Mouse (Mus musculus) megakaryocyte, embryonic 14.5 days (primary cell): ENCODE data around the gene Dnm2. TPM values are rescaled to one million over a fixed set of nuclear protein-coding genes. Genes with fewer than 3 reads are reported as not detected.

Experiments used
- H3K27me3 ChIP-seq: replicated peaks from 2 replicates; pipeline ENCODE3; 2012; ENCODE audit warnings: inconsistent platforms
- H3K36me3 ChIP-seq: replicated peaks from 2 replicates; pipeline ENCODE3; 2012; ENCODE audit warnings: low read length, inconsistent platforms, mixed read lengths
- H3K4me1 ChIP-seq: 2 replicates; pipeline ENCODE4 v1.6.1; 2012; ENCODE audit warnings: inconsistent platforms
- H3K4me3 ChIP-seq: replicated peaks from 2 replicates; pipeline ENCODE3; 2012; ENCODE audit warnings: moderate library complexity, mild to moderate bottlenecking, inconsistent platforms
- H3K9me3 ChIP-seq: 2 replicates; pipeline ENCODE4 v1.6.1; 2012; ENCODE audit warnings: inconsistent platforms
- FLI1 ChIP-seq: IDR thresholded peaks from 2 replicates; pipeline ENCODE4 v1.6.1; 2012; ENCODE audit warnings: low read length, inconsistent platforms, mixed read lengths
- GATA1 ChIP-seq: IDR thresholded peaks from 3 replicates; pipeline ENCODE4 v1.6.1; 2012; ENCODE audit warnings: mixed read lengths, low read length, inconsistent platforms, borderline replicate concordance
- polyA plus RNA-seq: library from polyadenylated mRNA; stranded (reverse); fragments of >175 nt; gene quantifications from 2 replicates; pipeline ENCODE4 v1.2.3, GENCODE M21; 2012; ENCODE audit warnings: low replicate concordance; ENCODE audit not compliant: insufficient read depth

Dnm2 gene
- polyA plus RNA-seq, 1 experiment, result 714 TPM

DNA sequence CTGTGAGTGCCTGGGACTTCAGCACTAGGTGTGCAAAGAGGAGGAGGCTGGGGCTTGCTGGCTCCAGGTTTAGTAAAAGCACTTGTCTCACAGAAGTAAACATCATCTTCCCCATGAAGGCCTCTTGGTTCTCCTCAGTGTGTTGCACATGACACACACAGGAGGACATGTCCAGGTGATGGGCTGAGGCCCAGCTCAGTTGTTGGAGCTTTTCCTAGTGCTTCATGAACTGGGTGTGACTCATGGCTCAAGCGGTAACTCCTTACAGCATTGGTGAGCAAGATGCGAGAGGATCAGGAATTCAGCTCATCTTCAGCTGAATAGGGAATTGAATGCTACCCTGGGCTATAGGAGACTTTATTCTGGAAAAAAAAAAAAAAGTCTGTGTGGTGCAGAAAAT, 73.0 kb downstream of the Dnm2 start:
- H3K36me3 ChIP-seq, result peaks cover 86% of the 10 kb centered on the region
- peaks cover 37% of the 10 kb centered on the region for H3K4me1 ChIP-seq
- TF ChIP-seq GATA1, result no peak
- no peak for TF ChIP-seq FLI1

DNA sequence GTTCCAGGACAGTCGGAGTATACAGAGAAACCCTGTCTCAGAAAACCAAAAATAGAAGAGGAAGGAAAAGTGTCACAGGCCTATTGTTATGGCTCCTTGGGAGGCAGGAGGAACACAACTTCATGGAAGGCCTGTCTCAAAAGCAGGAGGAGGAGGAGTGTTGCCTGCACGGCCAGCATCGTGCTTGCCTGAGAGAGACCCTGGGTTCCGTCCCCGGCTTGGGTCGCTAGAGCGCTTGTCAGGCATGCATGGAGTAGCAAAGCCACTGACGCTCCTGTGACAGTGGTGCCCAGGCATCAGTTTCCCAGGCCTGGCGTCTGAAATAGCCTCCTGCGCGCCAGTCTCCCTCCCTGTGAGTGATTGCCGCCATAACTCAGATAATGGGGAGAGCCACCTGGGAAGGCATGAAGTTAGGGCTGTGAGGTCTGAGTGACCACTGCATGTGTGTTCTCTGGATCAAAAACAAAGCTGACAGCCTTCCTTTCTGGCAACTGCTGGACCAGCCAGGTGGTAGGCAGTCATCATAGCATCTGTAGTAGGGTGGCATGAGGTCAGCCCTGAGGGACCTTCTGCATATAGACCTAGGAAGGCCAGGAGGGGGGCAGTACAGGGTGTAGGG, 73.7 kb downstream of the Dnm2 start:
- no peaks in the 10 kb centered on the region for H3K9me3 ChIP-seq
- H3K4me3 ChIP-seq, result no peak overlapping the region
- peaks cover 31% of the 10 kb centered on the region for H3K4me1 ChIP-seq
- TF ChIP-seq FLI1 (no peak), GATA1 (no peak)
- no peaks in the 10 kb centered on the region for H3K27me3 ChIP-seq
- peaks cover 86% of the 10 kb centered on the region for H3K36me3 ChIP-seq

More for the DNA sequence above, 73.0 kb downstream of the Dnm2 start:
- no peak overlapping the region for H3K4me3 ChIP-seq
- H3K27me3 ChIP-seq, result no peaks in the 10 kb centered on the region
- no peaks in the 10 kb centered on the region for H3K9me3 ChIP-seq

DNA sequence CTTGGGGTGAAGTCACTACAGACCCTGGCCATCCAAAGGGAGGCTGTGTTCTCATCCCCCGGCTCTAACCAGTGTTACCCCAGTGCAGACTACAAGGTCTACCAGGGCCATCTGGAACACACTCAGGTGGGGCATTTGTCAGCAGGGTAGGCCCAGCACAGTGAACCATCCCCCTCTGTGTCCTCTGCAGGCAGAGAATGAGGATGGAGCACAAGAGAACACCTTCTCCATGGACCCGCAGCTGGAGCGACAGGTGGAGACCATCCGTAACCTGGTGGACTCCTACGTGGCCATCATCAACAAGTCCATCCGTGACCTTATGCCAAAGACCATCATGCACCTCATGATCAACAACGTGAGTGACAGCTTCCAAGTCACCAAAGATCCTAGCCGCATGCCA, 78.6 kb downstream of the Dnm2 start:
- Histone ChIP-seq H3K4me1 (peaks cover 15% of the 10 kb centered on the region; the same call in 1 of the 2 replicates), H3K4me3 (no peak overlapping the region), H3K27me3 (no peaks in the 10 kb centered on the region), H3K36me3 (peaks cover 85% of the 10 kb centered on the region), H3K9me3 (no peaks in the 10 kb centered on the region)
- TF ChIP-seq FLI1 (no peak), GATA1 (no peak)

DNA sequence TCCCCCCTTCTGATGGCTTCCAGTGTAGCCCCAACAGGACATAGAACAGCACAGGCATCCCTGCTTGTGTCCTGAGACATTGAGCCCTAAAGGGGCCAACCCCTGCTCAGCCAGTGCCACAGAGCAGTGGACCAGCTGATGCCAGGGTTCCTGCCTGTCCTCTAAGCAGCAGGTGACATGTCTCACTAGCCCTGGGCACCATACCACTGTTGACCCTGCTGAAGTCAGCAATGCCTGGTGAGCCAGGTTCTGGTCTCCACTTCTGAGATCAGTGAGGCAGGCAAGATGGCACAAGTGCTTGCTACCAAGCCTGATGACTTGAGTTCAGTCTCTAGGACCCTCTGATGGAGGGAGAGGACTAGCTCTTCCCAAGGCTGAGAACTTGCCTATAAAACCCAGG, 81.1 kb downstream of the Dnm2 start:
- peaks cover 36% of the 10 kb centered on the region for H3K4me1 ChIP-seq
- peaks cover 76% of the 10 kb centered on the region for H3K36me3 ChIP-seq
- H3K4me3 ChIP-seq, result no peak overlapping the region
- no peak for TF ChIP-seq FLI1
- no peak for TF ChIP-seq GATA1
- H3K9me3 ChIP-seq, result no peaks in the 10 kb centered on the region
- H3K27me3 ChIP-seq, result no peaks in the 10 kb centered on the region

DNA sequence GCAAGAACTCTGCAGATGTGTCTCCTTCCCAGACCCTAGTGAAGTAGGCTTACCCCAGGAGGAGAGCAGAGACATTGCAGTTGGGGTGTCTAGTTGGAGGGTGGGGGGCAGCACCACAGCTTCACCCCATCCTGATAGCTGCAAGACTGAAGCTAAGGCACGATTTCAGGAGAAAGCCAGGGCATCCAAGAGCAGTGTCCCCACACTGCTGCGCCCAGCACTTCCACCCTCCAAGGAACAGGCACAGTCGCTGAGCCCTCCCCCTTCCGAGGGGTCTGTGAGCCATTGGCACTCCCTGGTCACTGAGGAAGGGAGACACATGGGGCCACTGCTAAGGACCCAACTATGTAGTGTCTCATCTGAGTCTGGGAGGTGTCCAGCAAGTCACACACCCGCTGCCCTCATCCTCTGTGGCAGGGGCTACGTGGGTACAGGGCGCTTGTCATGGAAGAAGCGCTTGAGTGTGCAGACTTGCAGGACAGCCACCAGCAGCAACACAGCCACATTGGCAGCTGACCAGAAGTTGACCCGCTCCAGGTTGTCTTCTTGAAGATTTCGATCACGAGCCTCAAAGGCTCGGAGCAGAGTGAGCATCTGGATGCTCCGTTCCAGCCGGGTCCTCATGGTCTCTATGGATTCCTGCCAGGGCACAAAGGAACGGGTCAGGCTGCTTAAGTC, 83.2 kb downstream of the Dnm2 start:
- H3K4me1 ChIP-seq, result peaks cover 43% of the 10 kb centered on the region
- peak overlapping the region; percentile 5 for H3K4me3 ChIP-seq
- peaks cover 3% of the 10 kb centered on the region for H3K9me3 ChIP-seq
- TF ChIP-seq GATA1 (no peak), FLI1 (no peak)
- H3K27me3 ChIP-seq, result no peaks in the 10 kb centered on the region
- H3K36me3 ChIP-seq, result peaks cover 72% of the 10 kb centered on the region

DNA sequence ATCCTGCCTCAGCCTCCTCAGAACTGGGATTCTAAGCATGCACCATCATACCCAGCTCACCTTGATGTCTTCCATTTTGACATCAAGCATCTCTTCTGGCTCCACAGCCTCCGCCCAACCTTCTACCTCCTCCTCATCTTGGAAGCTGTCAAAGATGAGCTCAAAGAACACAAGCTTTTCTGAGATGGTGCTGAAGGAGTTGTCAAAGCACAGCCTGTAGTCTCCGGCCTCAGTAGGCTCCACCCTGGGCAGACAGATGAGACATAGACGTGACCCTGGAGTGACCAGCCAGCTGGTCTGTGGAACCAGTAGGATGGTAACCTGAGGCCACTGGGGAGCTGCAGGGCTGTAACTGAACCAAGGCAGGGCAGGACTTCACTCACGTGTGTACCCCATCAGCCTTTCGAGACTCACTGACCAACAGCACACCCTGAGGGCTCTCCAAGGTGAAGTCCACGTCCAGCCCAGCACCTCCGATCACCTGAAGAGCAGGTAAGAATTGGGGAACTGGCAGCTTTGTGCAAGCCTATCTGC, 84.2 kb downstream of the Dnm2 start:
- TF ChIP-seq GATA1, result no peak
- no peak for TF ChIP-seq FLI1
- Histone ChIP-seq H3K36me3 (peaks cover 71% of the 10 kb centered on the region), H3K27me3 (no peaks in the 10 kb centered on the region), H3K9me3 (peaks cover 11% of the 10 kb centered on the region), H3K4me3 (peak overlapping the region; percentile 93), H3K4me1 (peaks cover 40% of the 10 kb centered on the region)

DNA sequence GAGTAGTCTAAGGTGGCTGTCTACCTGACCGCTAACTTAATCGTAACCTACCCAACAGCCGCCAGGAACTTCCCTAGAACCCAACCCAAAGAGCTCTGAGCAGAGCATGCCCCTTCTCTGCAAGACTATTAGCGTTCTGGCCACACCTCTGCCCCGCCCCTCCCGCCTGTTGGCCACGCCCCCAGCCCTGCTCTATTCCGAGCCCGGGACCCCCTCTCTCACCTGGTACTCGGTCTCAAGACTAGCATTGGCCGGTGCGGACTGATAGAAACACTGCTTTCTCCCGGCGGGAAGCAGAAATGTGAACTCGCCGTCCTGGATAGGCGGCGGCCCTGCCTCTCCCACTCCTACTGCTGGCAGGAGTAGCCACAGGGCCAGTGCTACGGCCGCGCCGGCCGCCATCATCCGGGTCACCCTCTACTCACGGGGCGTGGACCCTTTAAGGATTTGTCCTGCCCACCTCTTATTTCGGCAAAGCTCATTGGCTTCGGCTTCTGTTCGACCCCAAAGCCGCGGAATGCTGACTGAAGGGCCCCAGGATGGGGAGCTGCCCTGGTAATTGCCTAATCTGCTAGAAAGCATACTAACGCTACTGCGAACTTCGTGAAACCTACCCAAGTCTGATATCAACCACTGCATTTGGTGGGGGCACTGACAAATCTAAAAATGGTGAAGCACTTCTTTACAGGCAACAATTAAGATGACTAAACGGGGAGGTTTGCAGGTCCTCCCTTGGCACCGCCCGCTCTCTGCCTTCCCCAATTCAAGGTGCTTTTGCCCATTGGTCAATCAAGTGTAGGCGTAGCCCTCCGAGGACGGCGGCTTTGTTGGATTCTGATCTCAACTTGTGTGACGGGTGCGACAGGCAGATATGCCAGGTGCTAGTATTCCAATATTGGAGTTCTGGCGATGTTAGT, 85.3 kb downstream of the Dnm2 start, which contains the start of gene Tmed1:
Tmed1 (minus strand) TSS at position 481 of the 917 bp plus-strand sequence.
- peaks cover 11% of the 10 kb centered on the region for H3K9me3 ChIP-seq
- peaks cover 60% of the 10 kb centered on the region for H3K36me3 ChIP-seq
- TF ChIP-seq FLI1 (no peak), GATA1 (no peak)
- H3K4me3 ChIP-seq, result peak within 1 kb of the TSS; percentile 93
- H3K27me3 ChIP-seq, result no peaks in the 10 kb centered on the region
- peaks cover 40% of the 10 kb centered on the region for H3K4me1 ChIP-seq

DNA sequence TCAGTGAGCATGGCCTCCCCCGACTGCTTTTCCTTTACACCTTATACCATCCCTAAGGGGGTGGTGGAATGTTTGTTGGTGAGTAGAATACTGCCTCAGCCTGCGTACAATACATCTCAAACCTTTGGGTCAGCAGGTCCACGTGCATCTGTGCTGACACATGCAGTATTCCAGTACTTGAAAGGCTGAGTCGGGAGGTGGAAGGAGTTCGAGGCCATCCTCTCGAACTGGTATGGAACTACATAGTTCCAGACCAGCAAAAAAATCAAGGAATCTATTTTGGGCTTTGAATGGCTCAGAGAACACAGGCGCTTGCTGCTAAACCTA, 85.9 kb downstream of the Dnm2 start:
- Histone ChIP-seq H3K9me3 (peaks cover 11% of the 10 kb centered on the region), H3K36me3 (peaks cover 54% of the 10 kb centered on the region), H3K4me1 (peaks cover 45% of the 10 kb centered on the region), H3K4me3 (peak overlapping the region; percentile 93), H3K27me3 (no peaks in the 10 kb centered on the region)
- TF ChIP-seq FLI1 (no peak), GATA1 (no peak)

DNA sequence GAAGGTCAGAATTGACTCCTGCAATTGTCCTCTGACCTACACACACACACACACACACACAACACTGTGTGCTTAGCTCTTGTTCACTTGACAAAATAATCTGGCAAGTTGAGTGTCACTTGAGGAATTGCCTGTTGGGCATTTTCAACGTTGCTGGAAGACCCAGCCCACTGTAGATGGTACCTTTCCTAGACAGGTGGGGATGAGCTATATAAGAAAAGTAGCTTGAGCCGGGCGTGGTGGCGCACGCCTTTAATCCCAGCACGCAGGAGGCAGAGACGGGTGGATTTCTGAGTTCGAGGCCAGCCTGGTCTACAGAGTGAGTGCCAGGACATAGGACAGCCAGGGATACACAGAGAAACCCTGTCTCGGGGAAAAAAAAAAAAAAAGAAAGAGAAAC, 86.3 kb downstream of the Dnm2 start:
- Histone ChIP-seq H3K9me3 (peaks cover 11% of the 10 kb centered on the region), H3K36me3 (peaks cover 50% of the 10 kb centered on the region), H3K4me1 (peaks cover 45% of the 10 kb centered on the region), H3K4me3 (peak overlapping the region; percentile 93), H3K27me3 (no peaks in the 10 kb centered on the region)
- TF ChIP-seq GATA1, result no peak
- TF ChIP-seq FLI1, result no peak

DNA sequence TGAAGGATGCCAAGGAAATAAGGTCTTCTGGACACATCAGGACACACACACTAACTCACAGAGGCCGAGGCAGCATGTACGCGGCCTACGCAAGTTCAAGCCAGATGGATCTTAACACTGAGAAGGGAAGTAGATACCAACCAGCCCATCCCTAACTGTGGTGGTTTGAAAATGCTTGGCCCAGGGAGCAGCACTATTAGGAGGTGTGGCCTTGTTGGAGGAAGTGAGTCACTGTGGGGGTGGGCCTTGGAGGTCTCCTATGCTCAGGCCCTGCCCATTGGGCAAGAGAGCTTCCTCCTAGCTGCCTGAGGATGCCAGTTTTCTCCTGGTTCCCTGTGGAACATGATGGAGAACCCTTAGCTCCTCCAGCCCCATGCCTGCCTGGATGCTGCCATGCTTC, 88.8 kb downstream of the Dnm2 start:
- TF ChIP-seq FLI1, result no peak
- no peak for TF ChIP-seq GATA1
- Histone ChIP-seq H3K9me3 (peaks cover 11% of the 10 kb centered on the region), H3K4me3 (no peak overlapping the region), H3K27me3 (no peaks in the 10 kb centered on the region), H3K36me3 (peaks cover 30% of the 10 kb centered on the region), H3K4me1 (peaks cover 42% of the 10 kb centered on the region)
